Mouse (Mus musculus) layer of hippocampus, adult 2 months (tissue): Measurements from ENCODE around the gene Gm2042. TPM values are rescaled to one million over a fixed set of nuclear protein-coding genes. Genes with fewer than 3 reads are reported as not detected.
"Not testable (repeated sequence)": the region's sequence is repeated elsewhere in the genome, so short reads cannot be mapped to it uniquely, and the experiment has no call there.

Experiments
- DNase-seq, 2 experiments: peaks; one replicate each; pipeline ENCODE4 v3.0.0; 2022; ENCODE audit warnings: low spot score in 2 of 2
- H3K27ac ChIP-seq: fragments of 200-600 bp; 2 replicates; pipeline ENCODE4 v1.8.1; 2022
- H3K4me3 ChIP-seq: fragments of 200-600 bp; 2 replicates; pipeline ENCODE4 v1.8.1; 2022; ENCODE audit warnings: mild to moderate bottlenecking
- CTCF ChIP-seq: fragments of 200-600 bp; conservative IDR thresholded peaks from 2 replicates; pipeline ENCODE4 v1.8.1; 2022; ENCODE audit warnings: antibody characterized with exemption, mild to moderate bottlenecking, moderate library complexity
- long read RNA-seq, 2 experiments: library from polyadenylated mRNA; stranded (forward); transcript quantifications; one replicate each; pipeline ENCODE4 v2.0.0; 2021; ENCODE audit warnings: borderline mapping rate in 2 of 2
- total RNA-seq, 2 experiments: library from RNA; stranded (reverse); gene quantifications; 2 replicates each; pipeline ENCODE4 v1.2.3; 2021

The Gm2042 gene
- total RNA-seq = not detected
- long read RNA-seq, experiment 1 = 0 reads
- long read RNA-seq, experiment 2 = 0 reads

- H3K27ac ChIP-seq, DNase-seq, H3K4me3 ChIP-seq: not testable (repeated sequence)
These were observed at the start of gene Gm2042 for GRCm38 (mm10) chr12:87953780-87954179. Gm2042 (plus strand) TSS chr12:87954080.

DNA sequence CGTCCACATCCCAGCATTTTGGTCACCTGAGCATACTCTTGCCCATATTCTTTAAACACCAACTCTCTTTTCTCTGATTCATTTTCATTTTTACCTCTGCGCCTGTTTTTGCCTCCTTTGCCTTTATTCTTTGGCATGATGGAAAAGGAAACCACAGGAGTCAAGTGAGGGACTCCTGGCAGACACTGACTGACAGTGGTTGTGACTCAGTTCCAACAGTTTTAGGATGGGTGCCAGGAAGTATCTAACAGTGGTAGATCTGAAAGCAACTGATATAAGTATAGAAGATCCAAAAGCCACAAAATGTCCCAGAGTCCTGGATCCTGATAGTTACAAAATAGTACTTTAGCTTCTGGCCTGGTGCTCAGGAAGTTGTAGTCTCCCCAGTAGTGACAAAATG is 34.2 kb upstream of the Gm2042 start, which contains the start of gene Gm2035:
Gene Gm2035, minus strand, starts transcription at position 137 of the 400 bp plus-strand sequence.
- not testable (repeated sequence) for DNase-seq, H3K27ac ChIP-seq, H3K4me3 ChIP-seq

DNA sequence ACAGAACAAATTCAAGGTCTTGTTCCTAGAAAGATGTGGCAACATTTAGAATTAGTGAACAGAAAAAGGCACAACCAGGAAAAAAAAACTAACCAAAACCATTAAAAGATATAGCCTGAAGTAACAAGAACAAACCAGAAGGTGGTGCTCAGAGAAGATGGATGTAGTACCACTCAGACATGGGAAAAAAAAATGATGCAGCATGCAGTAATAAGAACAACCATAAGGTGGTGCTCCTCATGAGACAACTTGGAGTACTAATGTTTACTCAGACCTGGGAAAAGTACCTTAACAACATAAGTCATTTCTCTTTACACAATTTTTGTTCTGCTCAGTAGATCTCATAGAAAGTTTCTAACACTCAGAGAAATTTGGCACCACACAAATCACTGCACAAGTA is 30.1 kb downstream of the Gm2042 start:
- DNase-seq, H3K4me3 ChIP-seq, H3K27ac ChIP-seq: not testable (repeated sequence)
- TF ChIP-seq CTCF = peak; percentile 52

GRCm38 (mm10) chr12:88004118-88004517 is 50.2 kb downstream of the Gm2042 start:
- not testable (repeated sequence) for H3K4me3 ChIP-seq, DNase-seq, H3K27ac ChIP-seq

Other genes starting within 250 kb of the Gm2042 start
- not detected for gene Gm21319, start 178.3 kb upstream of the Gm2042 start, total RNA-seq
- gene Gm21936, start 158.6 kb upstream of the Gm2042 start, total RNA-seq = not detected
- not detected for gene BB287469, start 137.5 kb upstream of the Gm2042 start, total RNA-seq
- gene Gm2001, start 111.7 kb upstream of the Gm2042 start, total RNA-seq = not detected
- gene Gm2016, start 80.0 kb upstream of the Gm2042 start, total RNA-seq = not detected
- not detected for gene Gm2022, start 58.7 kb upstream of the Gm2042 start, total RNA-seq
- not detected for gene Gm2035, start 34.2 kb upstream of the Gm2042 start, total RNA-seq
- gene Gm2075, start 57.8 kb downstream of the Gm2042 start, total RNA-seq = not detected
- gene Gm6803, start 64.7 kb downstream of the Gm2042 start, total RNA-seq = not detected
- gene Gm2056, start 72.9 kb downstream of the Gm2042 start, total RNA-seq = not detected
- not detected for gene Gm16368, start 129.6 kb downstream of the Gm2042 start, total RNA-seq
- gene Gm10436, start 228.0 kb downstream of the Gm2042 start, total RNA-seq = not detected